Mouse (Mus musculus) myocyte (in vitro differentiated cells): Measurements from ENCODE around the gene Iqgap2. TPM values are rescaled to one million over a fixed set of nuclear protein-coding genes. Genes with fewer than 3 reads are reported as not detected.

Experiments used
- H3K27me3 ChIP-seq: one replicate; pipeline ENCODE4 v1.6.1; 2011; ENCODE audit not compliant: control insufficient read depth, insufficient read depth, insufficient read length
- H3K36me3 ChIP-seq: one replicate; pipeline ENCODE4 v1.6.1; 2011; ENCODE audit not compliant: control insufficient read depth, insufficient read depth
- H3K4me2 ChIP-seq: one replicate; pipeline ENCODE4 v1.6.1; 2011; ENCODE audit warnings: low read depth, control low read depth
- H3K4me3 ChIP-seq: one replicate; pipeline ENCODE4 v1.5.1; 2011; ENCODE audit warnings: mild to moderate bottlenecking, control low read depth, moderate library complexity
- H3K79me2 ChIP-seq: one replicate; pipeline ENCODE4 v1.6.1; 2011; ENCODE audit not compliant: control insufficient read depth, insufficient read depth
- H3ac ChIP-seq: one replicate; pipeline ENCODE4 v1.6.1; 2011; ENCODE audit not compliant: control insufficient read depth, insufficient read length
- CEBPB ChIP-seq: IDR thresholded peaks from 2 replicates; pipeline ENCODE4 v1.6.1; 2011; ENCODE audit warnings: mild to moderate bottlenecking, moderate library complexity; ENCODE audit not compliant: poor library complexity, insufficient read depth, severe bottlenecking
- E2F4 ChIP-seq: IDR thresholded peaks from one replicate; pipeline ENCODE4 v1.6.1; 2011; ENCODE audit warnings: mild to moderate bottlenecking, control low read depth, moderate library complexity; ENCODE audit not compliant: insufficient read depth
- MAX ChIP-seq: IDR thresholded peaks from one replicate; pipeline ENCODE4 v1.6.1; 2011; ENCODE audit warnings: low read depth, mild to moderate bottlenecking, control low read depth
- MYOD1 ChIP-seq, 3 experiments: IDR thresholded peaks; one replicate each; pipeline ENCODE4 v1.6.1; 2011; ENCODE audit warnings: control low read depth in 2 of 3, low read depth in 2 of 3, mild to moderate bottlenecking in 2 of 3, moderate library complexity in 1 of 3; ENCODE audit not compliant: insufficient read length in 2 of 3, control insufficient read depth in 1 of 3
- MYOG ChIP-seq, 3 experiments: IDR thresholded peaks; one replicate each; pipeline ENCODE4 v1.6.1; 2011; ENCODE audit warnings: control low read depth in 2 of 3, low read depth in 2 of 3, mild to moderate bottlenecking in 2 of 3; ENCODE audit not compliant: insufficient read length in 2 of 3, control insufficient read depth in 1 of 3, insufficient read depth in 1 of 3
- POLR2A ChIP-seq: IDR thresholded peaks from one replicate; pipeline ENCODE4 v1.6.1; 2011; ENCODE audit warnings: low read depth, mild to moderate bottlenecking, control low read depth, moderate library complexity; ENCODE audit not compliant: insufficient read length
- POLR2AphosphoS2 ChIP-seq: IDR thresholded peaks from one replicate; pipeline ENCODE4 v1.6.1; 2011; ENCODE audit warnings: low read depth, control low read depth; ENCODE audit not compliant: insufficient read length
- REST ChIP-seq: IDR thresholded peaks from one replicate; pipeline ENCODE4 v1.6.1; 2011; ENCODE audit warnings: mild to moderate bottlenecking, control low read depth, moderate library complexity; ENCODE audit not compliant: insufficient read depth, insufficient read length
- SRF ChIP-seq: IDR thresholded peaks from one replicate; pipeline ENCODE4 v1.6.1; 2011; ENCODE audit warnings: low read depth; ENCODE audit not compliant: control insufficient read depth, insufficient read length
- TCF12 ChIP-seq: IDR thresholded peaks from one replicate; pipeline ENCODE4 v1.6.1; 2011; ENCODE audit warnings: mild to moderate bottlenecking, control low read depth; ENCODE audit not compliant: poor library complexity, insufficient read depth, severe bottlenecking
- TCF3 ChIP-seq: IDR thresholded peaks from one replicate; pipeline ENCODE4 v1.6.1; 2011; ENCODE audit warnings: low read depth, control low read depth; ENCODE audit not compliant: insufficient read length
- USF1 ChIP-seq: IDR thresholded peaks from one replicate; pipeline ENCODE4 v1.6.1; 2011; ENCODE audit warnings: low read depth, mild to moderate bottlenecking, control low read depth, moderate library complexity
- polyA plus RNA-seq: library from polyadenylated mRNA; unstranded; fragments of >200 nt; fragmentation: generic; extraction: Trizol; gene quantifications from one replicate; pipeline ENCODE4 v1.2.1, GENCODE M21; 2012; ENCODE audit warnings: missing spikeins

Gene Iqgap2
- polyA plus RNA-seq, 1 experiment: 0.02 TPM

GRCm38 (mm10) chr13:95630747-95631146 lies 261.0 kb downstream of the Iqgap2 start:
- Histone ChIP-seq H3K79me2 (no peaks in the 10 kb centered on the region), H3K4me3 (no peak overlapping the region), H3K27me3 (no peaks in the 10 kb centered on the region), H3K4me2 (no peak overlapping the region), H3K36me3 (no peaks in the 10 kb centered on the region), H3ac (no peak overlapping the region)
- no peak for TF ChIP-seq POLR2AphosphoS2
- no peak for TF ChIP-seq POLR2A
- TF ChIP-seq MYOD1 (IDR thresholded peaks at IDR 0.05; ENCODE audit: control insufficient read depth in 1 of 3, insufficient read length in 2 of 3, low read depth in 2 of 3): no peak
- TF ChIP-seq USF1: no peak
- TF ChIP-seq MYOG (IDR thresholded peaks at IDR 0.05; ENCODE audit: control insufficient read depth in 1 of 3, insufficient read depth in 1 of 3, insufficient read length in 2 of 3, low read depth in 2 of 3): no peak
- TF ChIP-seq MAX: no peak
- no peak for TF ChIP-seq SRF
- TF ChIP-seq REST: no peak
- TF ChIP-seq TCF3: no peak
- TF ChIP-seq E2F4: no peak
- TF ChIP-seq CEBPB: no peak
- no peak for TF ChIP-seq TCF12

- no peak for TF ChIP-seq MAX
- Histone ChIP-seq H3K4me3 (no peak overlapping the region), H3ac (no peak overlapping the region), H3K4me2 (no peak overlapping the region), H3K36me3 (no peaks in the 10 kb centered on the region), H3K79me2 (no peaks in the 10 kb centered on the region), H3K27me3 (no peaks in the 10 kb centered on the region)
Observed at GRCm38 (mm10) chr13:95629751-95630150, 262.0 kb downstream of the Iqgap2 start.

DNA sequence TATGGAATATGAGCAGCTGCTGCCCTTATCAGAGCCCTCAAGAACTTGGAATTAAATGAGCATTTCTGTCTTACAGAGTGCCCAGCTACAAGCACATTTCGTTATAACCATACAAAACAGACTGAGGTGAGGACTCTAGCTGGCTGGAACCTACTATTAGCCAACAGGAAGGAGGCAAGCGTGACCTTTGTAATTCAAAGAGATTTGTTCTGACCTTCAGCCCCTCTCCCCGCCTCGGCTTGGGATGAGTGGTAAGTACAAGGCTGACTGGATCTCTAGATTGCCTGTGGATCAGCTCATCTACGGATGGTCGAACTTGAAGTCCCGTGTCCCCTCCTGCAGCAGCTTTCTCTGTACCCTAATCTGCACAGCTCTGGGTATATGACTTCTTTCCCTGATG lies 265.0 kb downstream of the Iqgap2 start:
- H3K79me2 ChIP-seq: no peaks in the 10 kb centered on the region
- no peak overlapping the region for H3ac ChIP-seq
- no peak overlapping the region for H3K4me2 ChIP-seq
- H3K27me3 ChIP-seq: no peaks in the 10 kb centered on the region
- no peak overlapping the region for H3K4me3 ChIP-seq
- H3K36me3 ChIP-seq: no peaks in the 10 kb centered on the region
- TF ChIP-seq POLR2AphosphoS2: no peak
- no peak for TF ChIP-seq POLR2A
- TF ChIP-seq TCF12: no peak
- no peak for TF ChIP-seq USF1
- TF ChIP-seq E2F4: no peak
- TF ChIP-seq REST: no peak
- no peak for TF ChIP-seq MYOD1 (IDR thresholded peaks at IDR 0.05; ENCODE audit: control insufficient read depth in 1 of 3, insufficient read length in 2 of 3, low read depth in 2 of 3)
- no peak for TF ChIP-seq TCF3

GRCm38 (mm10) chr13:95623042-95623441 lies 268.7 kb downstream of the Iqgap2 start:
- TF ChIP-seq E2F4: no peak
- no peak for TF ChIP-seq POLR2A
- no peak for TF ChIP-seq CEBPB
- TF ChIP-seq POLR2AphosphoS2: no peak
- TF ChIP-seq TCF12: no peak
- TF ChIP-seq MYOD1 (IDR thresholded peaks at IDR 0.05; ENCODE audit: control insufficient read depth in 1 of 3, insufficient read length in 2 of 3, low read depth in 2 of 3): no peak
- TF ChIP-seq USF1: no peak
- no peak for TF ChIP-seq MAX
- Histone ChIP-seq H3K27me3 (no peaks in the 10 kb centered on the region), H3ac (no peak overlapping the region), H3K36me3 (no peaks in the 10 kb centered on the region), H3K4me3 (no peak overlapping the region), H3K79me2 (no peaks in the 10 kb centered on the region), H3K4me2 (no peak overlapping the region)

DNA sequence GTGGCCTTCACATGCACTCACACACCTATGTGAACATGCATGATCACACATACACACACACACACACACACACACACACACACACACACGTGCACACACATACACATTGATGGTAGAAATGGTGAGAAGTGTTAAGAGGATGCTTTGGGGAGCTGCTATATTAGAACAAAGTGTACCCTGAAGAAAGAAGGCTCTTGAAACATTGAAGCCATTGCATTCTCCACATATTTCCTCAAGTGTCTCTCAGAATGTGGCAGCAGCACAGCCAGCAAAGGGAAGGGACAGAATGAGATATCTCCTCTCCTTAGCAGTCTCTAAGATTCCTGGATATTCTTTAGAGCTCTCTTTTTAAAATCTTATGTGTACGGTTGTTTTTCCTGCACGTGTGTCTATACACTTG lies 270.2 kb downstream of the Iqgap2 start:
- Histone ChIP-seq H3K79me2 (peaks cover 14% of the 10 kb centered on the region), H3K4me3 (no peak overlapping the region)

More for the DNA sequence above, 270.2 kb downstream of the Iqgap2 start:
- no peaks in the 10 kb centered on the region for H3K36me3 ChIP-seq
- H3K4me2 ChIP-seq: no peak overlapping the region
- no peak overlapping the region for H3ac ChIP-seq
- no peak for TF ChIP-seq E2F4
- TF ChIP-seq MYOG (IDR thresholded peaks at IDR 0.05; ENCODE audit: control insufficient read depth in 1 of 3, insufficient read depth in 1 of 3, insufficient read length in 2 of 3, low read depth in 2 of 3): no peak
- no peak for TF ChIP-seq SRF
- no peak for TF ChIP-seq MAX
- TF ChIP-seq REST: no peak
- no peak for TF ChIP-seq TCF3
- no peak for TF ChIP-seq USF1
- TF ChIP-seq TCF12: no peak
- TF ChIP-seq MYOD1 (IDR thresholded peaks at IDR 0.05; ENCODE audit: control insufficient read depth in 1 of 3, insufficient read length in 2 of 3, low read depth in 2 of 3): no peak
- TF ChIP-seq POLR2AphosphoS2: no peak
- TF ChIP-seq POLR2A: no peak
- TF ChIP-seq CEBPB: no peak
- no peaks in the 10 kb centered on the region for H3K27me3 ChIP-seq
